Mouse (Mus musculus): ENCODE measurements at regions not wholly inside any gene's neighbourhood (a gene's known extent, or its start where the extent isn't known, plus 50 kb on each side); places are given as distances from the start of the nearest gene placed in this dataset.

DNA sequence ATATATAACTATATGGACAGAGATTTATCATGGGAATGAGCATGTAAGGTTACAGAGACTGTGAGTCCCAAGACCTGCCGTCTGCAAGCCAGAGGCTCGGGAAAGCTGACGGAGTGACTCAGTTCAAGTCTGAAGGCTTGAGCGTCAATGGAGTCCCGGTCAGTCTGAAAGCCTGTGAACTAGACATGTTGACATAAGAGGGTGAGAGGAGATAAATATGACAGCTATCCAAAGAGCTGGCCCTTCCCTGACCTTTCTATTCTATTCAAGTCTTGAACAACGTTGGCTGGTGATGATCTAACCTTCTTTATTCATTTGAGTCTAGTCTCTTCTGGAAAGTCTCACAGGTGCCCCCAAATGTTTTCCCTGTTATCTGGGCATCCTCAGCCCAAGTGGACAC, 223.8 kb upstream of the Zfp637 start:
- no peak for DNase-seq (ENCODE audit: low spot score)

DNA sequence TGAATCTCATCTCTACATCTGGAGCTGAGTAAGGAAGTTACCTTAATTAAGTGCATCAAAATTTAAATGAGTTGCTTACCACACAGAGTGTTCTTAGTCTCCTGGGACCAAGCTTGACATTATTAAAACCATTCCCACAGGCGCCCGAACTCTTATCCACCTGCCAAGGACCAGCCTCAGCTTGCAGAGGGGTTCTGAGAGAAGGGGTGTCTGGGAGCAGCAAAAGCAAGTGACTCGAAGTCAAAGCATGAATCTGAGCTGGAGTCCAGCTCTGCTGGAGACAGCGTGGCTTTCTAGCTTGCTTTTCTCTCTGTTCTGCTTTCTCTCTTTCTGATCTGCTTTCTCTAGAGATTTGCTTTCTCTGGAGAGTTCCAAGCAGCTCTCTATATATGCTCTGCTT, 223.0 kb upstream of the Zfp637 start:
- no peak for DNase-seq (ENCODE audit: low spot score)

DNA sequence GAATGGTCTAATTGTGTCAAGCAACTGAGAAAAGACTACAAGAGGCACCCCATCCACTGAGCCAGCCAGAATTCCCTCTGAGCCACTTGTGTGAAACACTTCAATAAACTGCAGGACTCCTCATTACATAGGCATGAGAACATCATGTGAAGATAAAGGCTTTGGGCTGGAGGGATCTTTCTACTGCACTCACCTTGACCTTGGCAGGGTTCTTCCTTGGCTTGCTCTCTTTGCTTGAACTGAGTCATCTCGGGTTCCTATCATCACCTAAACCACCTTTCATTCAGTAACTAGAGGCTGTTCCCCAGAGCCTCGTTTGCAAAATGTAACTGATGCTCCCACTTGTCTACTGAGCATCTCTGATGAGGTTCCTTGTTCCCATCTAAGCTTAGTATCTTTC, 221.4 kb upstream of the Zfp637 start:
- no peak for DNase-seq (ENCODE audit: low spot score)

GRCm38 (mm10) chr6:117622446-117622845, 218.5 kb upstream of the Zfp637 start:
- DNase-seq (ENCODE audit: low spot score) = no peak

GRCm38 (mm10) chr6:117622946-117623345, 218.0 kb upstream of the Zfp637 start:
- DNase-seq (ENCODE audit: low spot score) = no peak

GRCm38 (mm10) chr6:117625716-117626115, 215.3 kb upstream of the Zfp637 start:
- DNase-seq (ENCODE audit: low spot score) = no peak

- DNase-seq (ENCODE audit: low spot score) = no peak
Observed at GRCm38 (mm10) chr6:117627461-117627860, 213.5 kb upstream of the Zfp637 start.

DNA sequence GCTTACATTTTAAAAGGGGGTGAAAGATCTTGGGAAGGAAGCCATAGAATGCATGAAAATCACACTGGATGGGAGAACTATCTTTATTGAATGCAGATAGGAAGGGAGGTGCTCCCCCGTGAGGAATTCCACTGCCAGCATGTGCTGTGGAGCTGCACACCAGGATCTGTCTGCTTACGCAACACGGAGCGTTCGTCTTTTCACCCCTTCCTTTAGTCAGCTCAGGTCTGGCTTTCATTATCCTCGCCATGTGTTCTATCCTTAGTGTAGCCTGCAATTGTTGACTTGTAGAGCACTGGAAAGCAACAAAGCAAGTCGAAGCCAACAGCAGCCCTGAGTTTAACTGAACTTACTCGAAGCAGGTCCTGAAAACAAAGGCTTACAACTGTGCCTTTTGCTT, 194.4 kb upstream of the Zfp637 start:
- DNase-seq (ENCODE audit: low spot score) = no peak

DNA sequence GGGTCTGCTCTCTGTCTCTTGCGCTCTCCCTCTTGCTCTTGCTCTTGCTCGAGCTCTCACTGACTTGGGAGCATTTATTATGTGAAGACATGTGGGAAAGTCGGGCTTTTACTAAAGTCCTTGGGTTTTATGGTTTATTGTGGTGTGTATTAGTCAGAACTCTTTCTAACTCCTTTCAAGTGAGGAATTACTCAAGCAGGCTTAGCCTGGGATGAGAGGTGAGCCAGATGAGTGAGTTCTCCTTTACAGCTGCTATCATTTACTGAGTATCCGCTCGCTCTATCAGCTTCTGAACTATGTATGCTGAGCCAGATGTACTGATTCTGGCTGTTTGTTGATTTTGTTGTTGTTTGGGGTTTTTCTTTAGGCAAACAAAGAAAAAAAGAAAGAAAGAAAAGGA, 190.4 kb upstream of the Zfp637 start:
- no peak for DNase-seq (ENCODE audit: low spot score)

GRCm38 (mm10) chr6:117651551-117651950, 189.4 kb upstream of the Zfp637 start:
- DNase-seq (ENCODE audit: low spot score) = no peak

DNA sequence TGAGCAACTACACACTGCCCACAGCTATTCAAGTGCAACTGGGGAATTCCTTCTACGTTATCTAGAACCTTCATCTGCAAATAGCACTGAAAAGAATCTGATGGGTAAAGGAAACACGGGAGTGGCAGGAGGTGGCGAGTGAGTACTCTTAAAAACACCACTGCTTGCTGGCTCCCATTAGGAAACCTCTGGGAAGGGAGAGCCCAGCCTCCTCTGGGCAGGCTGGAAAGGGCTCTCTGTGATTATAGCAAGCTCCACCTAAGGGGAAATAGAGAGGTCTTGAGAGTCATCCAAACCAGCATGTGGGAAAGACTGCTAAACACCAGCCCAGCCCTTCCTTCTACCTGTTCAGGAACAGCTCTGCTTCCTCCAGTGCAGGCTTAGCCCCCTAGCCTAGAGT, 189.0 kb upstream of the Zfp637 start:
- no peak for DNase-seq (ENCODE audit: low spot score)

DNA sequence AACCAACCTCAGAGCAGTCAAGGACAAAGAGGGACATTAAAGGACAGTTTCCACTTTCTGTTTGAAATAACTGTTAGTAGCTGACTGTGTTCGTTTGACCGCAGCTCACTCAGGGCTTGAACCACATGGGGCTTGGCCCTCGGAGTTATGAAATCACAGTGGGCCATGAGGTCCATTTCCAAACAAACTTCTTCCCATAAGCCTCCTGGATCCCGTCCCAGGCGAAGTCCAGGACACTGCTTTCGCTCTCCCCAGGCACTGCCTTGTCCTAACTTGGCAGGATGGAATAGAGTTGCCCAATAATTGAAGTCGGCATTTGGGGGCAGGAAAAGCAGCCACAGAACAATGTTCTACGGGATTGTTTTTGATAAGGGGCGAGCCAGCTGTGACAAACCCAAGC, 188.1 kb upstream of the Zfp637 start:
- DNase-seq (ENCODE audit: low spot score) = no peak

DNA sequence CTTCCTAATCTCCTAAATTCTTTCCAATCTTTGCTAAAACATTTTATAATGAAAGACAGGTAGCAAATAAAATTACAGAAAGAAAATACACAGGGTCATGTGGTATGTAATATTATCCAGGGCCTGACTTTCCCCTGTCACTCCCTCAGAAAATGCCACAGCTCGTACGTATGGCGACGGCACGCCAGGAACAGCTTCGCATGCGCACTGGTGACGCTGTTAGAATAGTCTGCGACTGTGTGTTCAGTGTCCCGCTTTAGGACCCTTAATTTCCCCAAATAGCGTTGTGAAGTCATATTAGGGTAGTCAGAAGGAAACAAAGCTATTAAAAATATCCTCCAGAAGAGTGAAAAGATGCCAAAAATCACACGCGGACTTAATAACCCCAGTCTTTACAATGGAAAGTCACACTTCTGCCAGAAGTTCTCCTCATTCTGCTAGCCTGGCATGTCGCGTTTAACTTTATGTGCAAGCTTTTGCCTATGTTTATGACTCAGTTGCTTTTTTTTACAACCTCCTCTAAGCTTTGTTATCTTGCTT, 187.0 kb upstream of the Zfp637 start:
- DNase-seq (ENCODE audit: low spot score) = no peak

DNA sequence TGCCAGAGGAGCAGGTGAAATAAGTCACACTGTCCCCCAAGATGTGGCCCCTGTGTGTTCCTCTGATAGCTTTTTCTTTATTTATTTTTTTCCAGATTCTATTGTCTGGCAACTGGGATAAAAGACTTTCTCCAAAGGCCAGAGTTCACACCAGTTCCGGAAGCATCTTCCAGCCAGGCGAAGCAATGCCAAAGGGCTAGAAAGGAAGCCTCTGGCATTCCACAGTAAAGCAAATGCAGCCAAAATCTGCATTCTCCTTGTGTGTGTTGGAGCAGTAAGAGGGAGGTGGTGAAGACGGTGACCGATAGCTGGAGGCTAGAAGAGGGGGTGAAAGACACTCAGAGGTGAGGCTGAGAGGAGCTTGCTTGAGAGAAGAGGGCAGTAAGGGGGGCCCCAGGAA, 185.0 kb upstream of the Zfp637 start:
- no peak for DNase-seq (ENCODE audit: low spot score)

DNA sequence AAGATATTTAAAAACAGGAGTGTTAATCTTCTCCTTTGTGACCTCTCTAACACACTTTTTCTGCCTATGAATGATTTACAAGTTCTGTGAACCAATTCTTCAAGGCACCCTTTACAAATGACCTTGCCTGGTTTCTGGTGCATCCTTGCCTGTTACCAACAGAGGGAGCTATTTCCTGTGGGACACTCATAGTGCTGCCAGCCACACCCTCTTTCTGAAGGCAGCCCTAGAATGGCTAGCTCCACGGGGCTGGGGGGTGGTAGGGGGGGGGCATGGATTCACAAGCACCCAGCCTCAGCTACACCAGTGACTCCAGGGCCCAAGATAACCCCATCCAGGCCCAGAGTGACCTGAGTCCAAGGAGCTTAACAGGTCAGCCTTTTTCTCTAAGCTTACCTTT, 180.4 kb upstream of the Zfp637 start:
- no peak for DNase-seq (ENCODE audit: low spot score)

DNA sequence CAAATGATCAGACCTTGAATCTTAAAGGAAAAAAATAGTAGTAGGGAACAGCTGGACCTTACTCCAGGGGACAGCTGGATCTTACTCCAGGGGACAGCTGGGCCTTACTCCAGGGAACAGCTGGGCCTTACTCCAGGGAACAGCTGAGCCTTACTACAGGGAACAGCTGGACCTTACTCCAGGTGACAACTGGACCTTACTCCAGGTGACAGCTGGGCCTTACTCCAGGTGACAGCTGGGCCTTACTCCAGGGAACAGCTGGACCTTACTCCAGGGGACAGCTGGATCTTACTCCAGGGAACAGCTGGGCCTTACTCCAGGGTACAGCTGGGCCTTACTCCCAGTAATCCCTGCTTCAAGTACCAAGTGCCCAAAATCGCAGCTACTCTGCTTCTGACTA, 178.3 kb upstream of the Zfp637 start:
- no peak for DNase-seq (ENCODE audit: low spot score)

GRCm38 (mm10) chr6:117670337-117670736, 170.6 kb upstream of the Zfp637 start:
- no peak for DNase-seq (ENCODE audit: low spot score)

GRCm38 (mm10) chr6:117670792-117671525, 170.0 kb upstream of the Zfp637 start:
- DNase-seq (ENCODE audit: low spot score) = no peak

GRCm38 (mm10) chr6:117675059-117675800, 165.8 kb upstream of the Zfp637 start:
- DNase-seq (ENCODE audit: low spot score) = no peak

DNA sequence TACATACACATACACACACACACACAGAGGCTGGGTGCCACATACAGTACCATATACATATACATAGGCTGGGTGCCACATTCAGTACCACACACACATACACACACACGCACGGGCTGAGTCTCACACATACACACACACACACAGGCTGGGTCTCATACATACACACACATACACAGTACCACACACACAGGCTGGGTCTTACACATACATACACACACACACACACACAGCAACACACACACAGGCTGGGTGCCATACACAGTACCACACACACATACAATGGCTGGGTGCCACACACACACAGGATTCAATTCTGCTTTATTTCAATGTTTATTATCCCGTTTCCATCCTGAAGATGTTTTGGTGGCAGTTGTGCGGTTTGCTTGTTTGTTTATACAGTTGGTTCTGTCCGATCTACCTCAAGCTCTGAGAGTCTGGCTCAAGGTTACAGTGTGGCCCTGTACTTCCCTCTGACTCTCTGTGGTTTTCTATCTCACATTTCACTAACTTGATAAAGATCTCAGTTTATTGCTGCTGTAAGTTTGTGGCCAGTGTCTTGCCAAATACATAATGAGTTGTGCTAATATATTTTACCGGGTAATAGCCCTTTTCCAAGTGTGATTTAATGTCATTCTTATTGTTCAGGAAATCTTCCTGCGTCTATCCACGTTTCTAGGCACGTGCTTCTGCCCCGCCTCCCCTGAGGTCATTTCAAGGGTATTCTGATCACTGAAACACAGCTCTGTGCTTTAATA, 164.7 kb upstream of the Zfp637 start:
- no peak for DNase-seq (ENCODE audit: low spot score)

- DNase-seq (ENCODE audit: low spot score) = no peak
Observed at GRCm38 (mm10) chr6:117677062-117677461, 163.9 kb upstream of the Zfp637 start.

DNA sequence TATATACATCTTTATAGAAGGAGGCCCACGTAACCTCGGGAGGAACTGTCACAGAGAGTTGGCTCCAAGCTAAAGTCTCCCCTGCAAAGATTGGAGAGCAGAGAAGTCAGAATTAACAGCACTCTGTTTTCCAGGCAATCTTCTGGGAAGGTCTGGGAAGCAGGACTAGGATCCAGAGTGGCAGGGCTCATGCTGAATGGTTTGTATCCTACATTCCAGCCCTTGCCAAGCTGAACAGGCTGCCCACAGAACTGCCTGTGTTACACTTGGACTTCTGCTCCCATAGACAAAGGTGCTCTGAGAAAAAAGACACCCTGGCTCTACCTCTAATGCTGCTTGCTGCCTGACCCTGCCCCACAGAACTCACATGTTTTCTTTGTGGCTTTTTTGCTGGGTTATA, 163.2 kb upstream of the Zfp637 start:
- DNase-seq (ENCODE audit: low spot score) = no peak

- no peak for DNase-seq (ENCODE audit: low spot score)
Observed at GRCm38 (mm10) chr6:117678276-117678675, 162.7 kb upstream of the Zfp637 start.

Measured in layer of hippocampus, adult 9-10 months (tissue).